18 mouse cellular contexts compared by ENCODE assay signal in genomic region chr2:52539318-52539717, GRCm38 (mm10).
"Had no signal": no experiment of that assay in that cellular context is flagged by ENCODE, and none has a peak within 500 bp of the region (broad histone marks: within the 10 kb centered on the region; RNA-seq: fewer than 3 reads in every experiment).

No protein-coding gene starts in this region.

- H3K27ac ChIP-seq: kidney, postnatal 0 days; limb, embryonic 12.5 days; limb, embryonic 15.5 days; liver, embryonic 12.5 days; liver, embryonic 15.5 days; lung, embryonic 15.5 days; midbrain, embryonic 12.5 days; midbrain, embryonic 15.5 days; neural tube, embryonic 12.5 days; neural tube, embryonic 15.5 days had no signal

- H3K27me3 ChIP-seq: limb, embryonic 12.5 days; limb, embryonic 15.5 days; liver, embryonic 15.5 days; lung, embryonic 15.5 days; midbrain, embryonic 12.5 days; midbrain, embryonic 15.5 days; neural tube, embryonic 12.5 days; neural tube, embryonic 15.5 days had no signal

- H3K4me1 ChIP-seq: limb, embryonic 12.5 days; liver, embryonic 12.5 days; liver, embryonic 15.5 days; lung, embryonic 15.5 days; midbrain, embryonic 12.5 days; midbrain, embryonic 15.5 days; neural tube, embryonic 12.5 days; neural tube, embryonic 15.5 days had no signal

- H3K36me3 ChIP-seq: limb, embryonic 12.5 days; limb, embryonic 15.5 days; liver, embryonic 12.5 days; liver, embryonic 15.5 days; lung, embryonic 15.5 days; midbrain, embryonic 12.5 days; midbrain, embryonic 15.5 days; neural tube, embryonic 12.5 days; neural tube, embryonic 15.5 days had no signal

- H3K4me2 ChIP-seq: limb, embryonic 12.5 days; limb, embryonic 15.5 days; liver, embryonic 12.5 days; liver, embryonic 15.5 days; lung, embryonic 15.5 days; midbrain, embryonic 12.5 days; midbrain, embryonic 15.5 days; neural tube, embryonic 12.5 days; neural tube, embryonic 15.5 days had no signal

- H3K9ac ChIP-seq: limb, embryonic 12.5 days; limb, embryonic 15.5 days; liver, embryonic 12.5 days; liver, embryonic 15.5 days; lung, embryonic 15.5 days; midbrain, embryonic 12.5 days; midbrain, embryonic 15.5 days; neural tube, embryonic 12.5 days; neural tube, embryonic 15.5 days had no signal

- DNase-seq: kidney, adult 9 months; kidney, postnatal 25 days; left cerebral cortex, postnatal 4 days; lung, adult 18-20 months; lung, postnatal 10 days; lung, postnatal 36 days; thymus, adult 18-20 months; thymus, postnatal 36 days had no signal

- H3K9me3 ChIP-seq: limb, embryonic 12.5 days; limb, embryonic 15.5 days; liver, embryonic 12.5 days; liver, embryonic 15.5 days; lung, embryonic 15.5 days; midbrain, embryonic 12.5 days; midbrain, embryonic 15.5 days; neural tube, embryonic 12.5 days; neural tube, embryonic 15.5 days had no signal

- ATAC-seq: liver, embryonic 12.5 days; midbrain, embryonic 15.5 days had no signal

- H3K4me3 ChIP-seq: limb, embryonic 12.5 days; limb, embryonic 15.5 days; liver, embryonic 12.5 days; liver, embryonic 15.5 days; lung, embryonic 15.5 days; midbrain, embryonic 12.5 days; midbrain, embryonic 15.5 days; neural tube, embryonic 12.5 days; neural tube, embryonic 15.5 days had no signal
